Mouse (Mus musculus) limb, embryonic 13.5 days (tissue): ENCODE results near the gene Cops9. TPM values are rescaled to one million over a fixed set of nuclear protein-coding genes. Genes with fewer than 3 reads are reported as not detected.

Experiments
- ATAC-seq: fragments of 200-750 bp; cut with Nextera tagmentation; 2 replicates; pipeline ENCODE4 v1.8.0; 2017; ENCODE audit warnings: low read depth, moderate number of reproducible peaks, moderate TSS enrichment; ENCODE audit not compliant: low FRiP score
- H3K27ac ChIP-seq: fragments of 300-500 bp; sonication (generic); 2 replicates; pipeline ENCODE4 v1.5.1; 2015; ENCODE audit warnings: inconsistent platforms, mild to moderate bottlenecking, moderate library complexity
- H3K27me3 ChIP-seq: fragments of 300-500 bp; sonication (generic); 2 replicates; pipeline ENCODE4 v1.6.1; 2015; ENCODE audit warnings: mild to moderate bottlenecking, inconsistent platforms
- H3K36me3 ChIP-seq: fragments of 300-500 bp; sonication (generic); 2 replicates; pipeline ENCODE4 v1.6.1; 2015; ENCODE audit warnings: inconsistent platforms, mild to moderate bottlenecking, moderate library complexity
- H3K4me1 ChIP-seq: fragments of 300-500 bp; sonication (generic); 2 replicates; pipeline ENCODE4 v1.6.1; 2015; ENCODE audit warnings: inconsistent platforms
- H3K4me2 ChIP-seq: fragments of 300-500 bp; sonication (generic); replicated peaks from 2 replicates; pipeline ENCODE4 v1.6.1; 2015; ENCODE audit warnings: inconsistent platforms, mild to moderate bottlenecking, moderate library complexity
- H3K4me3 ChIP-seq: fragments of 300-500 bp; sonication (generic); 2 replicates; pipeline ENCODE4 v1.5.1; 2015; ENCODE audit warnings: moderate library complexity, mild to moderate bottlenecking, inconsistent platforms
- H3K9ac ChIP-seq: fragments of 300-500 bp; sonication (generic); 2 replicates; pipeline ENCODE4 v1.6.1; 2015; ENCODE audit warnings: mild to moderate bottlenecking, inconsistent platforms
- H3K9me3 ChIP-seq: fragments of 300-500 bp; sonication (generic); 2 replicates; pipeline ENCODE4 v1.6.1; 2016; ENCODE audit warnings: inconsistent platforms
- WGBS: fragments of 180-500 bp; shearing (Covaris S2); methylation state at CpG from one replicate; pipeline ENCODE4 v1.1.7; 2015; 5-methylcytosine and 5-hydroxymethylcytosine counted together
- polyA plus RNA-seq: library from polyadenylated mRNA; unstranded; fragments of >200 nt; fragmentation: Nextera tagmentation; extraction: Ambion mirVana; gene quantifications from 2 replicates; pipeline ENCODE4 v1.2.1, GENCODE M21; 2015

The Cops9 gene
- polyA plus RNA-seq, 1 experiment from 2014 or later = 386 TPM

DNA sequence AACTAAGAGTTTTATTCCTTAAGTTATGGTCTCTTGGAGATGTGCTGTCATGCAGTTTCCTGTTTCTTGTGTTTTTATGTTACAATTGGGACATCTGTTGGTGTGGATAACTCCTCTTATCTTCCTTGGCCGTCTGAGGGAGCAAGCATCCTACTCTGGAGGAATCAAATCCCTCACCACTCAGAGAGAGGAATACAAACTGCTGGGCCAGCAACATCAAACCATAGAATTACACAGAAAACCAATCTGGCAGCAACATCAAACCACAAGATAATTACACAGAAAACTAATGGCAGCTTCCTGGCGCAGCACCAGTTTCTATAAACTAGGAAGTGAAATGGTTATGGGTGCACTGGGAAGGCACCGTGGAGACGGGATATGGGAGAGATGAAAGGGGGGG, 13.6 kb downstream of the Cops9 start:
- Histone ChIP-seq H3K4me1 (no peaks in the 10 kb centered on the region), H3K36me3 (no peaks in the 10 kb centered on the region), H3K9me3 (no peaks in the 10 kb centered on the region), H3K27me3 (no peaks in the 10 kb centered on the region), H3K27ac (no peak overlapping the region), H3K4me2 (no peak overlapping the region), H3K9ac (no peak overlapping the region), H3K4me3 (no peak overlapping the region)
- 57% methylated on average over 4 of the region's 4 CpGs for WGBS
- no peak for ATAC-seq

DNA sequence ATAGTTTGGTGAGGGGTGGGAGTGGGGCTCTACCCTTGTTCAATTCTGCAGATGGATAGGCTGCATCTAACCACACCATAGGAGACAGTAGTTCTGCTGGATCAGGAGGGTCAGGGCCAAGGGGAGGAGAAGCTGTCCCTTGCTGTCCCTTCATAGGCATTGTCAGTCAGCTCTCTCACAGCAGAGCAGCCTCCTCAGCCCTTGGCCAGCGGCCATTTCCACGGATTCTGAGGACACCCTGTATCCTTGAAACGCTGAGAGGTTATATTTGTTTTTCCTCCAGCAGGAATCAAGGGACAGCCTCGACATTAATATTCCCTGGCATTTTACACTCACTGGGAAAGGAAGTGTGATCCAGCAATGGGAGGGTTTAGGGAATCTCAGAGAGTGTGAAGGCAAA, 23.4 kb downstream of the Cops9 start:
- 73% methylated on average over 4 of the region's 4 CpGs for WGBS
- no peaks in the 10 kb centered on the region for H3K9me3 ChIP-seq

DNA sequence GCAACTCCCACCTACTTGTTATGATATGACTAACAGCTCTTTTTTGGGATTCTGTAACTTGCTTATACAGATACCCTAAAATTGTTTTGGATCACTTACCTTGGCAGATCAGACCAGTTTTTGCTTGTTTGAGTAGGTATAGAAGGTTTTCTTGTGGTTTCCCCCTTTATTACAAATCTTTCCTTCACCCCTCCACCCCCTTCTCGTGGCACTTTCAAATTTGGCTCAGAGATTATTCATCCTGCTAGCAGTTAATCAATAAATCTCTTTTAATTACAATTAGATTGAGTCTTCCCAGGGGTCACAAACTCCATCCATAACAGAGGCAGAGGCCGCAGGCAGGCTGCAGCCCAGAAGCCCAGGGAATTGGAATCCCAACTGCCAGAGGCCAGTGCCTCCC, 24.3 kb downstream of the Cops9 start, which contains the start of gene Olfr12:
Gene Olfr12 (plus strand): TSS at position 301 of the 400 bp plus-strand sequence.
- no peak within 1 kb of the TSS for H3K27ac ChIP-seq
- H3K4me2 ChIP-seq = no peak within 1 kb of the TSS
- no peak within 1 kb of the TSS for H3K9ac ChIP-seq
- H3K9me3 ChIP-seq = no peaks in the 10 kb centered on the region
- 51% methylated on average over 2 of the region's 2 CpGs for WGBS
- H3K4me3 ChIP-seq = no peak within 1 kb of the TSS
- ATAC-seq = no peak
- no peaks in the 10 kb centered on the region for H3K4me1 ChIP-seq
- no peaks in the 10 kb centered on the region; the same call in 1 of the 2 replicates for H3K27me3 ChIP-seq
- H3K36me3 ChIP-seq = no peaks in the 10 kb centered on the region

More for the DNA sequence above, 23.4 kb downstream of the Cops9 start:
- H3K9ac ChIP-seq = no peak overlapping the region
- H3K4me2 ChIP-seq = no peak overlapping the region
- H3K36me3 ChIP-seq = no peaks in the 10 kb centered on the region
- H3K27me3 ChIP-seq = no peaks in the 10 kb centered on the region; the same call in 1 of the 2 replicates
- no peak overlapping the region for H3K4me3 ChIP-seq
- H3K4me1 ChIP-seq = no peaks in the 10 kb centered on the region
- no peak for ATAC-seq
- no peak overlapping the region for H3K27ac ChIP-seq

DNA sequence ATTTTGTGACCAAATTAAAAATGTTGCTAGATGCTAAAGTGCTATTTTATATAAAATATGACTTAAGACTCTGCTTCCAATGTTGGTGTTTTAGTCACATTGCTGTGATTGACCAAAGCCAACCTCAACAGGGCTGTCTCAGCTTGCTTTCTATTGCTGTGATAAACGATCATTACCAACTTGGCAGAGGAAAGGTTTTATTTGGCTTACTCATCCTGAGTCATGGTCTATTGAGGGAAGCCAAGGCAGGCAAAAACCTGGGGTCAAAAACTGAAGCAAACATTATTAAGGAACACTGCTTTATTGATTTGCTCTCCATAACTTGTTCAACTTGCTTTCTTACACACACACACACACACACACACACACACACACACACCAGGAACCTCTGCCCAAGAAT, 25.7 kb downstream of the Cops9 start:
- H3K36me3 ChIP-seq = no peaks in the 10 kb centered on the region
- H3K9ac ChIP-seq = no peak overlapping the region
- H3K4me3 ChIP-seq = no peak overlapping the region
- no peak for ATAC-seq
- H3K4me1 ChIP-seq = no peaks in the 10 kb centered on the region
- peaks cover 4% of the 10 kb centered on the region for H3K27me3 ChIP-seq
- no peak overlapping the region for H3K4me2 ChIP-seq
- H3K27ac ChIP-seq = no peak overlapping the region
- 79% methylated on average over 1 of the region's 1 CpGs for WGBS
- no peaks in the 10 kb centered on the region for H3K9me3 ChIP-seq

DNA sequence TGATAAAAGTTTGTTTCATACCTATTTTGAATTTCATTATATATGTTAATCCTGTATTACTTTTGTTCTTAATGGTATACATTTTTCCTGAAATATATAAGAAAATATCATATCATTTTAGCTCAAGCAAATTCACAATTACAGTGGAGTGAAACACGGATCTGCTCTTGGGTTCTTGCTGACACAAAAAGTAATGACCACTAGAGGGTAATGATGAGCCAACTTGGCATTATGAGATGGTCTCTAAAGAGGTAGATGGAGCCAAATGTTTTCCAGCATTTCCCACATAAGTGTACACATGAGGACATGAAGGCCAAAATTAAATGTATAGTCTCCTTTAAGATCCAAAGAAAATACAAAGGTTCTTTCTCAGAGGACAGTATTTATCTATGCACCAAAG, 27.3 kb downstream of the Cops9 start:
- H3K4me2 ChIP-seq = no peak overlapping the region

DNA sequence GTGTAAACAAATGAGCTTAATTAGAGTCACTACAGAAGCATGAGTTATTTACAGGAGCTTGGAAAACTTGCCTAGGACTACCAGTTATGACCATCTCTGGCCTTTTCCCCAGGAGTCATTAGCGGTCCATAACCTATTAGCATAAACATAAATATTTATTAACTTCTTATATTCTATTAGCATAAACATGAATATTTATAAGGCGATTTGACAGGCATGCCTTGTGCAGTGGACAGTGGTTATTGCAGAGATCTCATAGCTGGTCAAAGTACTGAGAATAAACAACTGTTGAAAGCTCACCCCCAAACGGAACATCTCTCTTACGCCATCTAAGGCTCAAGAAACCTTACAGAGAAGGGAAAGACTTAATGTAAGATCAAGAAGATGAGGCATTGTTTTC, 28.6 kb downstream of the Cops9 start:
- WGBS = 47% methylated on average over 4 of the region's 4 CpGs
- H3K4me3 ChIP-seq = no peak overlapping the region
- no peaks in the 10 kb centered on the region for H3K4me1 ChIP-seq
- H3K27me3 ChIP-seq = peaks cover 4% of the 10 kb centered on the region
- H3K27ac ChIP-seq = no peak overlapping the region
- H3K4me2 ChIP-seq = no peak overlapping the region
- no peaks in the 10 kb centered on the region for H3K36me3 ChIP-seq
- no peaks in the 10 kb centered on the region for H3K9me3 ChIP-seq
- ATAC-seq = no peak
- H3K9ac ChIP-seq = no peak overlapping the region

More for the DNA sequence above, 27.3 kb downstream of the Cops9 start:
- Histone ChIP-seq H3K9ac (no peak overlapping the region), H3K9me3 (no peaks in the 10 kb centered on the region), H3K4me1 (no peaks in the 10 kb centered on the region), H3K4me3 (no peak overlapping the region), H3K27ac (no peak overlapping the region), H3K27me3 (peaks cover 4% of the 10 kb centered on the region), H3K36me3 (no peaks in the 10 kb centered on the region)
- 13% methylated on average over 1 of the region's 1 CpGs for WGBS
- no peak for ATAC-seq

DNA sequence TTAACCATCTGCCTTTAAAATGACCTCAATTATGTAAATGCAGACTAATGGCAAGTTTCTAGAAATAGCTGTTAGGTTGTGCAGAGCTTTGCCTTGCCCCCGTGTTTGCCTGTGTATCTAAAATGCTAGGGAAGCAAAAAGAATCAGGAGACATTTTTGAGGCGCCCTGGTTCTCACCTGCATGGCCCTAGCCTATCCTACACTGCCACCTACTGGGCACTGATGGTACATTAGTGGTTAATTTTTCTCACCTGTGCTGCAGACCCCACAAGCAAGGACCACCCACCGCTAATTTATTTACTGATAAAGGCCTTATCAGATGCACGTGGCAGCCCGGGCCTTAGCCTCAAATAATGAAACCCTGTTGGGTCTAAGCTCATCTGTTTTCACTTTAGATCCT, 30.8 kb downstream of the Cops9 start:
- H3K9me3 ChIP-seq = no peaks in the 10 kb centered on the region
- H3K4me2 ChIP-seq = no peak overlapping the region
- H3K27ac ChIP-seq = no peak overlapping the region
- WGBS = 5% methylated on average over 5 of the region's 5 CpGs
- peaks cover 6% of the 10 kb centered on the region for H3K27me3 ChIP-seq
- no peak for ATAC-seq
- no peaks in the 10 kb centered on the region for H3K36me3 ChIP-seq
- no peak overlapping the region for H3K9ac ChIP-seq
- H3K4me3 ChIP-seq = no peak overlapping the region
- no peaks in the 10 kb centered on the region for H3K4me1 ChIP-seq

DNA sequence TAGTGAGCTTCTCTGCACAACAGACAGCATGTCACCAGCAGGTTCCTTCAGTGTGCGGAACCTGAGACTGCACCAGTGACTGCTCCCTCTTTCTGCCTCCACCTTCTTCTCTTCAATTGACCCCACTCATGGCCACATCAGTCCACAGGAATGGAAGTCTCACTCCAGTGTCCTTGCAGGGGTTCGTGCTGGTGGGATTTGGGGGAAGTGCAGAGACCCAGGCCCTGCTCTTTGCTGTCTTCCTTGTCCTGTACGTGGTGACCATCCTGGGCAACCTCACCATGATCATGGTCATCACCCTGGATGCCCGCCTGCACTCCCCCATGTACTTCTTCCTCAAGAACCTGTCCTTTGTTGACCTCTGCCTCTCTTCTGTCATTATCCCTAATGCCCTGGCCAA, 34.1 kb downstream of the Cops9 start:
- 78% methylated on average over 4 of the region's 4 CpGs for WGBS
- ATAC-seq = no peak
- Histone ChIP-seq H3K4me2 (no peak overlapping the region), H3K9ac (no peak overlapping the region), H3K4me1 (no peaks in the 10 kb centered on the region), H3K9me3 (no peaks in the 10 kb centered on the region), H3K27me3 (peaks cover 6% of the 10 kb centered on the region), H3K27ac (no peak overlapping the region), H3K36me3 (no peaks in the 10 kb centered on the region), H3K4me3 (no peak overlapping the region)

DNA sequence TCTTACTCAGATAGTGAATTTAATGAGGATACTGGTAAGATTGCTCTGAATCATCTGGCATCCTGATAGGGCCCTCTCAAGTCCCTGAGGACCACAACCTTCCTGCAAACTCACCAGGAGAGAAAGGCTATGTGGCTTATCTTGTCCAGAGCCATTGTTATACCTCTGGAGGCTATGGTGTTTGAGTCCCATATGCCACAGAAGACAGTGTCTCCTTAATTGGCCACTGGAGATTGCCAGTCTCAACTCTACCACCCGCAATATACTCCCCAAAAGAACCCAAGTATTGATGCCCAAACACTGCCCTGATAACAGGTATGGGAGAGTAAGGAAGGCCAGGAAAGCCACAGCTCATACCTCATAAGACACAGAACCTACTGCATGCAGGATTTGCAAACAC, 36.3 kb downstream of the Cops9 start, which contains the start of gene Olfr1410:
Gene Olfr1410 (plus strand): TSS at position 301 of the 400 bp plus-strand sequence.
- Histone ChIP-seq H3K4me3 (no peak within 1 kb of the TSS), H3K4me2 (no peak within 1 kb of the TSS), H3K27ac (no peak within 1 kb of the TSS), H3K36me3 (no peaks in the 10 kb centered on the region), H3K9ac (no peak within 1 kb of the TSS), H3K27me3 (peaks cover 2% of the 10 kb centered on the region; the same call in 1 of the 2 replicates), H3K4me1 (no peaks in the 10 kb centered on the region), H3K9me3 (no peaks in the 10 kb centered on the region)
- ATAC-seq = no peak
- 100% methylated on average over 1 of the region's 1 CpGs for WGBS

DNA sequence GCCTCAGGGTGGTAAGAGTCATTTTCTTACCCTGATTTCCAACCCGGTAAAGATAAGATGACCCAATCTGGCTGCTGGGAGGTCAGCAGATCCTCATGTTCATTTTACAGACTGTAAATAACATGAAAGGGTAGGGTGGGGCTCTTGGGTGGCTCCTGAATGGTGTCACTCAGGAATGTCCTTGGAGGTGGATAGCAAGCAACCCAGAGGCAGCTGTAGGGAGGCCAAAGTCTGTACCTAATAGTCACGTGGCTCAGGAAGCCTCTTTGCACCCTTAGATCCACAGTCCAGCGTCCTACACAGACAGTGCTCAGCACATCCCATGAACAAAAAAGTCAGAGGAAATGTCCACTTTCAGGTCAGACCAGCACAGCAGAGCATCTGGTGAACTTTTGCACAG, 45.8 kb downstream of the Cops9 start:
- no peak for ATAC-seq
- 82% methylated on average over 3 of the region's 3 CpGs for WGBS
- H3K27me3 ChIP-seq = no peaks in the 10 kb centered on the region
- H3K4me1 ChIP-seq = no peaks in the 10 kb centered on the region
- H3K4me2 ChIP-seq = no peak overlapping the region
- H3K36me3 ChIP-seq = no peaks in the 10 kb centered on the region
- no peak overlapping the region for H3K9ac ChIP-seq
- no peaks in the 10 kb centered on the region for H3K9me3 ChIP-seq
- H3K4me3 ChIP-seq = no peak overlapping the region
- no peak overlapping the region for H3K27ac ChIP-seq

DNA sequence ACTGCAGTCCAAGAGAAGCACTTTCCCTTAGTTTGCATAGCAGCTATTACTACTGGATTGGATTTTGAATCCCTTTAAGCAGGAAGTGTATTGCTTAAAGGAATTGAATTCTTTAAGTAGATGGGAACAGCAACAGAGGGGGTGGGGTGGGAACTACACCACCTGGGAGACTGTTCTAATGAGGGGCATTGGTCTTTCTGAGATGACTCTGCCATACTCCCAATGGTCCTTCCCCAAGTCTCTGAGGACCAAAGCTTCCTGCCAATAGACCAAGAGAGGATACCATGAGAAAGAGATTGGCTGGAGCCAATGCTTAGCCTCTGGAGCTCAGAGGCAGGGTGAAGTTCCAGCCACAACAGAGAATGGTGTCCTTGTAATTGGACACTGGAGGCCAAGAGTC, 47.7 kb downstream of the Cops9 start, which contains the start of gene Olfr1411:
Gene Olfr1411 (plus strand): TSS at position 301 of the 400 bp plus-strand sequence.
- Histone ChIP-seq H3K9ac (no peak within 1 kb of the TSS), H3K27ac (no peak within 1 kb of the TSS), H3K9me3 (no peaks in the 10 kb centered on the region), H3K36me3 (no peaks in the 10 kb centered on the region), H3K4me1 (no peaks in the 10 kb centered on the region), H3K4me2 (no peak within 1 kb of the TSS), H3K27me3 (no peaks in the 10 kb centered on the region), H3K4me3 (no peak within 1 kb of the TSS)
- no peak for ATAC-seq
